Mouse (Mus musculus): Measurements from ENCODE around the gene Robo3. TPM values are rescaled to one million over a fixed set of nuclear protein-coding genes. Genes with fewer than 3 reads are reported as not detected.

The Robo3 gene
- polyA plus RNA-seq, 1 experiment from 2014 or later, result 0.32 TPM

DNA sequence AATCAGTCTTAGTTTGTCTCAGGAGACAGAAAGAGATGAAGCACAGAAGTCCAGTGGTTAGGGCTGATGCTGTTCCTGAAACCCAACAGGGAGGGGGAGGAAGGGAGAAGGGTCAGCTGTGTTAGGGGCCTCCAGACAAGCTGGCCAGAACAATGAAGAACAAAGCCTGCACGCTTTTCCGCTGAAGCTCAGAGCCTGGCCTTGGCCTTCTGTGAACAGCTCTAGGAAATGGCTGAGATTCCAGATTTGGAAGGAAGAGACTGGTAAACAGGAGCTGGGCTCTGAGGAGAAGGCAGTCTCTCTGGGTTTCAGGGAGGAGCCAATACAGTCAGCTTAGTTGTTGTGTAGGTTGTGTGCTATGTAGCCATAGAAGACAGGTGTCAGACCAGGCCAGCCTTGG is 32.5 kb downstream of the Robo3 start:
- H3K4me2 ChIP-seq, result no peak overlapping the region
- no peak overlapping the region for H3K9ac ChIP-seq (ENCODE audit: low read depth, low read length)
- 79% methylated on average over 2 of the region's 2 CpGs for WGBS
- peak; percentile 31 for ATAC-seq (replicated peaks; ENCODE audit: low FRiP score)
- no peaks in the 10 kb centered on the region for H3K36me3 ChIP-seq (ENCODE audit: control insufficient read depth, insufficient read depth, low read length)
- no peak overlapping the region for H3K4me3 ChIP-seq (ENCODE audit: low read depth, low read length)
- no peak overlapping the region for H3K27ac ChIP-seq (ENCODE audit: low read depth, low read length)
- no peaks in the 10 kb centered on the region; the same call in 1 of the 2 replicates for H3K27me3 ChIP-seq (replicated peaks; ENCODE audit: control insufficient read depth, insufficient read depth, low read length)
- no peaks in the 10 kb centered on the region for H3K4me1 ChIP-seq (replicated peaks; ENCODE audit: control insufficient read depth, insufficient read depth, low read length)
- no peak for DNase-seq (ENCODE audit: low spot score)
- H3K9me3 ChIP-seq (ENCODE audit: control insufficient read depth, low read length), result no peaks in the 10 kb centered on the region

DNA sequence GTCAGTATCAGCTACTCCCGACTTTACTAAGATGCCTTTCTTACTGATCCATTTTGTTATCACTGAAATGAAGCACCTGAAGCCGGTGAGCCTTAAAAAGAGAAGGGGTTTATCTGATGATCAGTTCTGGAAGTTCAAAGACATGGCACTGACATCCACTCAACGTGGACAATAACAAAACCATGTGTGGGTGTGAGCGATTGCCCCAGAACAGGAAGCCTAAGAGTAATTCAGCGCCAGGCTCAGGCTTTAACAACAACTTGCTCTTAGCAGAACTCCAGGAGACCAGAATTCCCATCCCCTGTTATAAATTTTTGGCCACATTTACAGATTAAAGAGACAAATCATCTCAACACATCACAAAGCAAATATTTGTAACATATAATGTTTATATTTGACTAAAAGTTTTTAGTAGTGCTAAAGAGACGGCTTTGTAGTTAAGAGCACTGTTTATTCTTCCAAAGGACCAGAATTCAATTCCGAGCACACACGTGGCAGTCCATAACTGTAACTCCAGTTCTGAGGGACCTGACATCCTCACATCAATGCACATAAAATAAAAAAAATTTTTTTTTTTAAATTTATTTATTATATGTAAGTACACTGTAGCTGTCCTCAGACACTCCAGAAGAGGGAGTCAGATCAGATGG is 39.4 kb downstream of the Robo3 start:
- DNase-seq (ENCODE audit: low spot score), result no peak

DNA sequence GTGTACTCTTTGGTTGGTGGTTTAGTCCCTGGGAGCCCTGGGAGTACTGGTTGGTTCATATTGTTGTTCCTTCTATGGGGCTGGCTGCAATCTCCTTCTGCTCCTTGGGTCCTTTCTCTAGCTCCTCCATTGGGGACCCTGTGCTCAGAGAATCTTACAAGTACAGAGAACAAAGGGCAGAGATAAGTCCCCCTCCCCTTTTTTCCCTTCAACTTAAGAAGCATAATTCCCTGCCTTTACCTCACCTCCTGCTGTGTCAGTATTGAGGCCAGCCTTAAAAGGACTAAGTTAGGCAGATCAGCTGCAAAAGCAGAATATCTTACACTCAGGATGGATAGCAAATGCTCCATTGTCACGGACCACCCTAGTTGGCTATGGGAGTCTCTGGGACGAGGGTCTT is 41.0 kb downstream of the Robo3 start:
- Histone ChIP-seq H3K9me3 (ENCODE audit: control insufficient read depth, low read length) (no peaks in the 10 kb centered on the region), H3K9ac (ENCODE audit: low read depth, low read length) (no peak overlapping the region), H3K27ac (ENCODE audit: low read depth, low read length) (no peak overlapping the region), H3K4me3 (ENCODE audit: low read depth, low read length) (no peak overlapping the region), H3K27me3 (replicated peaks; ENCODE audit: control insufficient read depth, insufficient read depth, low read length) (no peaks in the 10 kb centered on the region), H3K4me2 (no peak overlapping the region), H3K4me1 (replicated peaks; ENCODE audit: control insufficient read depth, insufficient read depth, low read length) (no peaks in the 10 kb centered on the region), H3K36me3 (ENCODE audit: control insufficient read depth, insufficient read depth, low read length) (no peaks in the 10 kb centered on the region)
- WGBS, result 68% methylated on average over 2 of the region's 2 CpGs
- no peak for ATAC-seq (replicated peaks; ENCODE audit: low FRiP score)
- no peak for DNase-seq (ENCODE audit: low spot score)

More for the DNA sequence above, 39.4 kb downstream of the Robo3 start:
- Histone ChIP-seq H3K27ac (ENCODE audit: low read depth, low read length) (no peak overlapping the region), H3K27me3 (replicated peaks; ENCODE audit: control insufficient read depth, insufficient read depth, low read length) (no peaks in the 10 kb centered on the region), H3K36me3 (ENCODE audit: control insufficient read depth, insufficient read depth, low read length) (no peaks in the 10 kb centered on the region), H3K9ac (ENCODE audit: low read depth, low read length) (no peak overlapping the region), H3K4me2 (no peak overlapping the region), H3K4me3 (ENCODE audit: low read depth, low read length) (no peak overlapping the region), H3K4me1 (replicated peaks; ENCODE audit: control insufficient read depth, insufficient read depth, low read length) (no peaks in the 10 kb centered on the region), H3K9me3 (ENCODE audit: control insufficient read depth, low read length) (no peaks in the 10 kb centered on the region)
- ATAC-seq (replicated peaks; ENCODE audit: low FRiP score), result no peak
- 67% methylated on average over 8 of the region's 8 CpGs for WGBS

DNA sequence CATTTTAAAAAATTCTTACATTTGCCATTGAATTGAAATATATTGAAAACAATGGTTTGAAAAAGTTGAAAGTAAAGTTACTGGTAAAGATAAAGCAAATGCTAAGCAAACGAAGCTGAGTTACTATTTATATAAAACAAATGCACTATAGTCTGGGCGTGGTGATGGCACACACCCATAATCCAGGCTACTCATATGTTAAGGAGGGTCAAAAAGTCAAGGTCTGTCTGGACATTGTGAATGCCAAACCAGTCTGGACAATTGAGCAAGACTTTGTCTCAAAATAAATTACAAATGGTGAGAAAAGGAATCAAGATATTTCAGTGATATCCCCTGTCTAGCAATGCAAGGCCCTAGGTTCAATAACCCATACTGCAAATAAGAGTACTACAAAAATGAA is 42.2 kb downstream of the Robo3 start:
- H3K9me3 ChIP-seq (ENCODE audit: control insufficient read depth, low read length), result no peaks in the 10 kb centered on the region
- peaks cover 2% of the 10 kb centered on the region; the same call in 1 of the 2 replicates for H3K27me3 ChIP-seq (replicated peaks; ENCODE audit: control insufficient read depth, insufficient read depth, low read length)
- H3K4me1 ChIP-seq (replicated peaks; ENCODE audit: control insufficient read depth, insufficient read depth, low read length), result no peaks in the 10 kb centered on the region
- 72% methylated on average over 2 of the region's 2 CpGs for WGBS
- H3K27ac ChIP-seq (ENCODE audit: low read depth, low read length), result no peak overlapping the region
- DNase-seq (ENCODE audit: low spot score) (no peak), ATAC-seq (replicated peaks; ENCODE audit: low FRiP score) (no peak)
- no peaks in the 10 kb centered on the region for H3K36me3 ChIP-seq (ENCODE audit: control insufficient read depth, insufficient read depth, low read length)
- no peak overlapping the region for H3K4me2 ChIP-seq
- no peak overlapping the region for H3K9ac ChIP-seq (ENCODE audit: low read depth, low read length)
- no peak overlapping the region for H3K4me3 ChIP-seq (ENCODE audit: low read depth, low read length)

DNA sequence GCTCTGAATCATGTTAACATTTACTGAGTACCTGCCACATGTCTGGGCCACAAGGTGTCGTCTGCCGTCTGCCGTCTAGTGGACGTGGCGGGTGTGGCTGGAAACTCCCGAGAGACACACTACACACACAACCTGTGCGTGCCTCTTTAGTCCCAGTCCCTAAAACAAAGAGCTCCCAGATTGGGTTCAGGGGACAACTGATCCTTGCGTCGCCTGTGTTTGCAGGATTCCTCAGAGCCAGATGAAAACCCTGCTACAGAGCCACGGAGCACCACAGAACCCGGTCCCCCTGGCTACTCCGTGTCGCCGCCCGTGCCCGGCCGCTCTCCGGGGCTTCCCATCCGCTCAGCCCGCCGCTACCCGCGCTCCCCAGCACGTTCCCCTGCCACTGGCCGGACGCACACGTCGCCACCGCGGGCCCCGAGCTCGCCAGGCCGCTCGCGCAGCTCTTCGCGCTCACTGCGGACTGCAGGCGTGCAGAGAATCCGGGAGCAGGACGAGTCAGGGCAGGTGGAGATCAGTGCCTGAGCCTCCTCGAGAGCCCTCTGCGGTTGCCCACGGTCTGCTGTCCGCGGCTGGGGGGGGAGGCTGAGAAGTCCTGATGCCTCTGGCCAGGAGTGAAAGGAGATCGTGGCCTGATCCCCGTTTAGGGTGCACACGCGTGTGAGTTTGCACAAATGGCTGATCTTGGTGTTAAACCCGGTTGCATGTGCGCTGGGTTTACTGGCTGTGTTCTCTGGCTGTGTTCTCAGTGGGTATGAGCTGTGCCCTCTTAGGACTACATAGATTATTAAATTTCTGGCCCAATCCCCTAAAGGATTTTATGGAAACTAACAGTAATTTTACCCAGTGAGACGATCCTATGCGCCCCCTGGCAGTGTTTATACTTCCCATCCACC is 48.5 kb downstream of the Robo3 start:
- Histone ChIP-seq H3K27ac (ENCODE audit: low read depth, low read length) (no peak overlapping the region), H3K4me2 (peak overlapping the region; percentile 67), H3K27me3 (replicated peaks; ENCODE audit: control insufficient read depth, insufficient read depth, low read length) (peaks cover 29% of the 10 kb centered on the region), H3K4me1 (replicated peaks; ENCODE audit: control insufficient read depth, insufficient read depth, low read length) (no peaks in the 10 kb centered on the region), H3K9me3 (ENCODE audit: control insufficient read depth, low read length) (no peaks in the 10 kb centered on the region), H3K36me3 (ENCODE audit: control insufficient read depth, insufficient read depth, low read length) (no peaks in the 10 kb centered on the region), H3K4me3 (ENCODE audit: low read depth, low read length) (peak overlapping the region; percentile 29), H3K9ac (ENCODE audit: low read depth, low read length) (peak overlapping the region; percentile 46; the same call in 1 of the 2 replicates)
- peak; percentile 51 for ATAC-seq (replicated peaks; ENCODE audit: low FRiP score)
- 10% methylated on average over 54 of the region's 54 CpGs for WGBS
- DNase-seq (ENCODE audit: low spot score), result peak; percentile 54

DNA sequence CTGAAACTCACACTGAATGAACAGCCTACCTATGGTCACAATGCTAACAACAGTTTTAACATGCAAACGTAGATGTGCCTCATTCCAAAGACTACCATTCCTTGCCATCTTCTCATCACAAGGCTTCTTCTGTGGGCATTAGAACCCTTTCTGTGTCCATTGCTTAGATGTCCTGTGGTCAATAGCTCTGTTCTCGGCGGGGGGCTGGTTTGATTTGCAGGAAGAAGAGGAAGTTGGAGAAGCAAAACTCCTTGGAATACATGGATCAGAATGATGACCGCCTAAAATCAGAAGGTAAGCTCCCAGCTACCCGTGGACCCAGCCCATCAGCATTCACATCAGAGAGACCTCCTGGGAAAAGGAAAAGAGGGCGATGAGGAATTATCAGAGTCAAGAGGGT is 49.9 kb downstream of the Robo3 start:
- Histone ChIP-seq H3K27me3 (replicated peaks; ENCODE audit: control insufficient read depth, insufficient read depth, low read length) (peaks cover 29% of the 10 kb centered on the region), H3K27ac (ENCODE audit: low read depth, low read length) (no peak overlapping the region), H3K4me2 (no peak overlapping the region), H3K9ac (ENCODE audit: low read depth, low read length) (no peak overlapping the region), H3K4me3 (ENCODE audit: low read depth, low read length) (no peak overlapping the region), H3K4me1 (replicated peaks; ENCODE audit: control insufficient read depth, insufficient read depth, low read length) (no peaks in the 10 kb centered on the region), H3K9me3 (ENCODE audit: control insufficient read depth, low read length) (no peaks in the 10 kb centered on the region), H3K36me3 (ENCODE audit: control insufficient read depth, insufficient read depth, low read length) (no peaks in the 10 kb centered on the region)
- 80% methylated on average over 6 of the region's 6 CpGs for WGBS
- ATAC-seq (replicated peaks; ENCODE audit: low FRiP score) (no peak), DNase-seq (ENCODE audit: low spot score) (no peak)

DNA sequence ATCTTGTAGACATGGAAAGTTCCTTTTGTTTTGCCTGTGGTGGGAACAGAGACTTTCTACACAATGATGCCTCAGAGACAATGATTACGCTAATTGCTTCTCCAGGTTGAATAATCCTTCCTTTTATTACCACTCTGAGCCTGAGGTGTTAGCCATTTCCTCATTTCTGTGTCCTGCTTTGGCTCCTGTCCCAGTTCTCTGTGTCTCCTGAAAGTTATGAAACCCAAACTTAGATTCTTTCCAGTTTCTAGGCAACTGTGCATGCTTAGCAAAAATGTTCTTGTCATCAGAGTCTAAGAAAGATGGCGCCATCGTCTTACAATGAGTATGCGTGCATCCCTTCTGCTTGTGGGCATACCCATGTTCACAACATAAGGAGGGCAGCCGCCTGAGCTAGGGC is 57.3 kb downstream of the Robo3 start:
- Histone ChIP-seq H3K36me3 (ENCODE audit: control insufficient read depth, insufficient read depth, low read length) (no peaks in the 10 kb centered on the region), H3K4me2 (no peak overlapping the region), H3K27ac (ENCODE audit: low read depth, low read length) (no peak overlapping the region), H3K9me3 (ENCODE audit: control insufficient read depth, low read length) (no peaks in the 10 kb centered on the region), H3K27me3 (replicated peaks; ENCODE audit: control insufficient read depth, insufficient read depth, low read length) (no peaks in the 10 kb centered on the region), H3K4me3 (ENCODE audit: low read depth, low read length) (no peak overlapping the region), H3K4me1 (replicated peaks; ENCODE audit: control insufficient read depth, insufficient read depth, low read length) (no peaks in the 10 kb centered on the region), H3K9ac (ENCODE audit: low read depth, low read length) (no peak overlapping the region)
- DNase-seq (ENCODE audit: low spot score), result no peak
- no peak for ATAC-seq (replicated peaks; ENCODE audit: low FRiP score)
- 91% methylated on average over 5 of the region's 5 CpGs for WGBS

DNA sequence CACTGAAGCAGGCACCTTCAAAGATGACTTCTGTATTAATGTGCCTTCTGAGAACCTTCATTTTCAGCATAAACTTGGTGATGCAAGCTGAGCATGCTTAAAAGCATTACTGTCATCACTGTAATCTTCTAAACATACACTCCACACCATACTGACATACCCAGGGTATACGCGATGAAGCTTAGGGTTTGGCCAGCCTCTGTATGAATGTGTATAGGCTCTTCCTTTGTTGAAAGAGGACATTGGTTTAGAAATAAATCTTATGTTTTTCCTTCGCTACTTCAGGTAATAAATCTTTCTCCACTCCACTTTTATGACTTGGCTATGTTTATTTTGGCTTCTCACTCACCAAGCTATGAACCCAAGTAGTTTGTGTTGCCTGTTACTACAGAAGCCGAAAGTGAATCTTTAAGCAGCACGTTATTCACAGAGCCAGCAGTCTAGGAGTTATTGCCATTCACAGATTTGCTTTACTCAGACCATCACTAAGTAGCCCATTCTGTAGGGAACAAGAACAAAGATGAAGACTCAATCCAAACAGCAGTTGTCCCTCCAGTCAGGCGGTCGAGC is 61.7 kb downstream of the Robo3 start:
- ATAC-seq (replicated peaks; ENCODE audit: low FRiP score) (no peak), DNase-seq (ENCODE audit: low spot score) (no peak)
- no peaks in the 10 kb centered on the region for H3K4me1 ChIP-seq (replicated peaks; ENCODE audit: control insufficient read depth, insufficient read depth, low read length)
- H3K36me3 ChIP-seq (ENCODE audit: control insufficient read depth, insufficient read depth, low read length), result no peaks in the 10 kb centered on the region
- no peaks in the 10 kb centered on the region for H3K27me3 ChIP-seq (replicated peaks; ENCODE audit: control insufficient read depth, insufficient read depth, low read length)
- no peaks in the 10 kb centered on the region for H3K9me3 ChIP-seq (ENCODE audit: control insufficient read depth, low read length)
- no peak overlapping the region for H3K27ac ChIP-seq (ENCODE audit: low read depth, low read length)
- 81% methylated on average over 7 of the region's 7 CpGs for WGBS
- H3K9ac ChIP-seq (ENCODE audit: low read depth, low read length), result no peak overlapping the region
- H3K4me3 ChIP-seq (ENCODE audit: low read depth, low read length), result no peak overlapping the region
- no peak overlapping the region for H3K4me2 ChIP-seq

All from liver, embryonic 11.5 days (tissue).